Mouse (Mus musculus) frontal cortex, postnatal 25 days (tissue): ENCODE results near the gene N4bp2.

Source experiments
- DNase-seq, 2 experiments: peaks; one replicate each; pipeline ENCODE4 v3.0.0; 2022; ENCODE audit warnings: low spot score in 2 of 2

Gene N4bp2

GRCm38 (mm10) chr5:65862217-65862927 is 99.1 kb downstream of the N4bp2 start:
- no peak for DNase-seq

- no peak for DNase-seq
Measured at GRCm38 (mm10) chr5:65863349-65863749, 100.0 kb downstream of the N4bp2 start.

GRCm38 (mm10) chr5:65864486-65864885 is 101.2 kb downstream of the N4bp2 start:
- DNase-seq, result no peak

- DNase-seq, result no peak
Measured at GRCm38 (mm10) chr5:65864946-65865345, 101.6 kb downstream of the N4bp2 start.

GRCm38 (mm10) chr5:65866591-65866990 is 103.3 kb downstream of the N4bp2 start:
- no peak for DNase-seq

GRCm38 (mm10) chr5:65867380-65868116 is 104.2 kb downstream of the N4bp2 start:
- DNase-seq, result no peak

GRCm38 (mm10) chr5:65868419-65868818 is 105.1 kb downstream of the N4bp2 start:
- DNase-seq, result no peak

- no peak for DNase-seq
Measured at GRCm38 (mm10) chr5:65869660-65870059, 106.3 kb downstream of the N4bp2 start.

- DNase-seq, result no peak
Measured at GRCm38 (mm10) chr5:65871276-65871875, 108.1 kb downstream of the N4bp2 start.

GRCm38 (mm10) chr5:65873212-65873611 is 109.9 kb downstream of the N4bp2 start:
- DNase-seq, result no peak

GRCm38 (mm10) chr5:65875269-65875668 is 111.9 kb downstream of the N4bp2 start:
- no peak for DNase-seq

- DNase-seq, result no peak
Measured at GRCm38 (mm10) chr5:65878367-65878766, 115.0 kb downstream of the N4bp2 start.
